Mouse (Mus musculus) CH12.LX (cell line): Measurements from ENCODE around the gene Tmem170b. TPM values are rescaled to one million over a fixed set of nuclear protein-coding genes. Genes with fewer than 3 reads are reported as not detected.
A peak's percentile ranks its signal among the peaks of the same experiment; 100 is the strongest.

ENCODE experiments used
- DNase-seq: peaks from one replicate; pipeline ENCODE4 v3.0.0-alpha.2; 2013; ENCODE audit errors: extremely low read depth
- H3K27ac ChIP-seq: 2 replicates; pipeline ENCODE4 v1.5.1; 2012; ENCODE audit warnings: low read depth, mild to moderate bottlenecking, control low read depth, moderate library complexity; ENCODE audit not compliant: insufficient read depth
- H3K27me3 ChIP-seq: replicated peaks from 2 replicates; pipeline ENCODE3; 2012; ENCODE audit warnings: inconsistent platforms
- H3K36me3 ChIP-seq, 2 experiments: replicated peaks in 1 of 2; 2 replicates each; pipeline versions ENCODE3 to v1.6.1; 2012; ENCODE audit warnings: inconsistent platforms in 1 of 2, low read length in 1 of 2, mild to moderate bottlenecking in 1 of 2, mixed read lengths in 1 of 2, moderate library complexity in 1 of 2; ENCODE audit not compliant: control insufficient read depth in 1 of 2, insufficient read depth in 1 of 2
- H3K4me1 ChIP-seq, 2 experiments: 2 replicates each; pipeline ENCODE4 v1.6.1; 2012; ENCODE audit warnings: inconsistent platforms in 1 of 2, moderate library complexity in 1 of 2; ENCODE audit not compliant: insufficient read depth in 2 of 2, control insufficient read depth in 1 of 2
- H3K4me2 ChIP-seq: 2 replicates; pipeline ENCODE4 v1.6.1; 2012; ENCODE audit warnings: low read depth, mild to moderate bottlenecking, control low read depth; ENCODE audit not compliant: poor library complexity, insufficient read depth, severe bottlenecking
- H3K4me3 ChIP-seq, 3 experiments: fragments of 150-350 bp in 1 of 3; sonication (generic) in 1 of 3; replicated peaks in 1 of 3; 2 replicates each; pipeline versions ENCODE3 to v1.5.1; 2011 to 2012; ENCODE audit warnings: low read depth in 2 of 3, low read length in 2 of 3, mild to moderate bottlenecking in 2 of 3, moderate library complexity in 2 of 3, control low read depth in 1 of 3, improper control_type of control experiment in 1 of 3, inconsistent platforms in 1 of 3, mixed read lengths in 1 of 3; ENCODE audit not compliant: poor library complexity in 1 of 3
- H3K79me2 ChIP-seq: replicated peaks from 2 replicates; pipeline ENCODE4 v1.6.1; 2012; ENCODE audit warnings: mild to moderate bottlenecking, moderate library complexity; ENCODE audit not compliant: control insufficient read depth, poor library complexity, insufficient read depth, severe bottlenecking; ENCODE audit errors: extremely low read depth
- H3K9ac ChIP-seq: 2 replicates; pipeline ENCODE4 v1.6.1; 2012; ENCODE audit warnings: low read depth, mild to moderate bottlenecking, control low read depth, moderate library complexity; ENCODE audit not compliant: insufficient read depth
- H3K9me3 ChIP-seq: replicated peaks from 2 replicates; pipeline ENCODE3; 2012; ENCODE audit warnings: low read length, inconsistent platforms, mixed read lengths
- BHLHE40 ChIP-seq: IDR thresholded peaks from 2 replicates; pipeline ENCODE4 v1.6.1; 2011; ENCODE audit warnings: mild to moderate bottlenecking, low read depth, low read length, improper control_type of control experiment
- E2F4 ChIP-seq: IDR thresholded peaks from 2 replicates; pipeline ENCODE4 v1.6.1; 2011; ENCODE audit warnings: low read depth, low read length, improper control_type of control experiment; ENCODE audit not compliant: insufficient replicate concordance
- ELF1 ChIP-seq: IDR thresholded peaks from 2 replicates; pipeline ENCODE4 v1.6.1; 2014; ENCODE audit warnings: low read depth, mild to moderate bottlenecking, inconsistent platforms, low read length, improper control_type of control experiment
- EP300 ChIP-seq: IDR thresholded peaks from 2 replicates; pipeline ENCODE4 v1.6.1; 2011; ENCODE audit warnings: low read length, improper control_type of control experiment
- GABPA ChIP-seq: IDR thresholded peaks from 2 replicates; pipeline ENCODE4 v1.6.1; 2012; ENCODE audit warnings: low read depth, low read length, improper control_type of control experiment, inconsistent platforms; ENCODE audit not compliant: insufficient replicate concordance
- HCFC1 ChIP-seq: IDR thresholded peaks from 2 replicates; pipeline ENCODE4 v1.6.1; 2012; ENCODE audit warnings: low read depth, mild to moderate bottlenecking, inconsistent platforms, low read length, improper control_type of control experiment
- JUN ChIP-seq: IDR thresholded peaks from 2 replicates; pipeline ENCODE4 v1.6.1; 2011; ENCODE audit warnings: low read depth, mild to moderate bottlenecking, low read length, improper control_type of control experiment, moderate library complexity; ENCODE audit not compliant: insufficient read depth
- JUND ChIP-seq: conservative IDR thresholded peaks from 2 replicates; pipeline ENCODE4 v1.6.1; 2011; ENCODE audit warnings: low read depth, low read length, improper control_type of control experiment
- KAT2A ChIP-seq: IDR thresholded peaks from 2 replicates; pipeline ENCODE4 v1.6.1; 2012; ENCODE audit warnings: low read length, improper control_type of control experiment, inconsistent platforms; ENCODE audit not compliant: insufficient replicate concordance
- MAFK ChIP-seq: IDR thresholded peaks from 2 replicates; pipeline ENCODE4 v1.6.1; 2011; ENCODE audit warnings: low read length, improper control_type of control experiment; ENCODE audit not compliant: insufficient replicate concordance
- MAX ChIP-seq: IDR thresholded peaks from 2 replicates; pipeline ENCODE4 v1.6.1; 2011; ENCODE audit warnings: low read length, improper control_type of control experiment
- MXI1 ChIP-seq: IDR thresholded peaks from 2 replicates; pipeline ENCODE4 v1.6.1; 2011; ENCODE audit warnings: mild to moderate bottlenecking, low read depth, low read length, improper control_type of control experiment
- MYC ChIP-seq: IDR thresholded peaks from 2 replicates; pipeline ENCODE4 v1.6.1; 2011; ENCODE audit warnings: low read depth, mild to moderate bottlenecking, improper control_type of control experiment, low read length
- NELFE ChIP-seq: IDR thresholded peaks from 2 replicates; pipeline ENCODE4 v1.6.1; 2011; ENCODE audit warnings: low read depth, low read length, improper control_type of control experiment
- NRF1 ChIP-seq: IDR thresholded peaks from 2 replicates; pipeline ENCODE4 v1.6.1; 2014; ENCODE audit warnings: low read depth, mild to moderate bottlenecking, inconsistent platforms, low read length, improper control_type of control experiment, moderate library complexity
- PAX5 ChIP-seq: IDR thresholded peaks from 2 replicates; pipeline ENCODE4 v1.6.1; 2012; ENCODE audit warnings: low read length, inconsistent platforms, mixed read lengths
- POLR2A ChIP-seq: IDR thresholded peaks from 2 replicates; pipeline ENCODE4 v1.6.1; 2011; ENCODE audit warnings: low read depth, mild to moderate bottlenecking, improper control_type of control experiment, low read length
- POLR2AphosphoS2 ChIP-seq: IDR thresholded peaks from 2 replicates; pipeline ENCODE4 v1.6.1; 2011; ENCODE audit warnings: low read depth, low read length, improper control_type of control experiment
- RAD21 ChIP-seq: IDR thresholded peaks from 2 replicates; pipeline ENCODE4 v1.6.1; 2011; ENCODE audit warnings: low read depth, mild to moderate bottlenecking, low read length, improper control_type of control experiment, moderate library complexity
- RCOR1 ChIP-seq: conservative IDR thresholded peaks from 2 replicates; pipeline ENCODE4 v1.6.1; 2012; ENCODE audit warnings: low read depth, mild to moderate bottlenecking, inconsistent platforms, low read length, improper control_type of control experiment
- SIN3A ChIP-seq: IDR thresholded peaks from 2 replicates; pipeline ENCODE4 v1.6.1; 2012; ENCODE audit warnings: low read length, improper control_type of control experiment, inconsistent platforms
- SMC3 ChIP-seq: IDR thresholded peaks from 2 replicates; pipeline ENCODE4 v1.6.1; 2011; ENCODE audit warnings: low read depth, low read length, improper control_type of control experiment
- TBP ChIP-seq: conservative IDR thresholded peaks from 2 replicates; pipeline ENCODE4 v1.6.1; 2011; ENCODE audit warnings: low read depth, low read length, improper control_type of control experiment
- TCF12 ChIP-seq: IDR thresholded peaks from 2 replicates; pipeline ENCODE4 v1.6.1; 2014; ENCODE audit warnings: low read depth, mild to moderate bottlenecking, inconsistent platforms, low read length, improper control_type of control experiment
- UBTF ChIP-seq: IDR thresholded peaks from 2 replicates; pipeline ENCODE4 v1.6.1; 2012; ENCODE audit warnings: low read depth, mild to moderate bottlenecking, inconsistent platforms, low read length, improper control_type of control experiment, moderate library complexity
- USF1 ChIP-seq: IDR thresholded peaks from 2 replicates; pipeline ENCODE4 v1.6.1; 2014; ENCODE audit warnings: low read depth, mild to moderate bottlenecking, inconsistent platforms, low read length, improper control_type of control experiment
- USF2 ChIP-seq: conservative IDR thresholded peaks from 2 replicates; pipeline ENCODE4 v1.6.1; 2011; ENCODE audit warnings: low read depth, low read length, improper control_type of control experiment
- ZC3H11A ChIP-seq: IDR thresholded peaks from 2 replicates; pipeline ENCODE4 v1.6.1; 2012; ENCODE audit warnings: low read depth, mild to moderate bottlenecking, inconsistent platforms, low read length, improper control_type of control experiment
- ZKSCAN1 ChIP-seq: IDR thresholded peaks from 2 replicates; pipeline ENCODE4 v1.6.1; 2012; ENCODE audit warnings: low read depth, inconsistent platforms, low read length, improper control_type of control experiment, borderline replicate concordance
- ZMIZ1 ChIP-seq: IDR thresholded peaks from 2 replicates; pipeline ENCODE4 v1.6.1; 2012; ENCODE audit warnings: low read depth, mild to moderate bottlenecking, inconsistent platforms, low read length, improper control_type of control experiment
- ZNF384 ChIP-seq: IDR thresholded peaks from 2 replicates; pipeline ENCODE4 v1.6.1; 2012; ENCODE audit warnings: low read depth, low read length, improper control_type of control experiment, inconsistent platforms
- dilution Hi-C: fragments of 300-500 bp; cut with MboI; formaldehyde crosslinking; loops from 2 replicates; pipeline ENCODE4 v1.14.3; 2020; ENCODE audit warnings: low sequenced_read_pairs; ENCODE audit not compliant: extremely low pct_unique_long_range_greater_than_20kb, extremely low pct_ligation_motif_present
- in situ Hi-C: fragments of 300-500 bp; cut with MboI; formaldehyde crosslinking; loops from 3 replicates; pipeline ENCODE4 v1.14.3; 2019; ENCODE audit warnings: low sequenced_read_pairs, low pct_ligation_motif_present, low pct_unique_long_range_greater_than_20kb, mixed read lengths
- polyA plus RNA-seq: library from polyadenylated mRNA; unstranded; fragments of >175 nt; gene quantifications from 2 replicates; pipeline ENCODE4 v1.2.1, GENCODE M21; 2012; ENCODE audit warnings: low read depth; ENCODE audit not compliant: insufficient read length
- total RNA-seq, 2 experiments: library from RNA; depleted of rRNA; stranded (reverse); fragments of 300-350 nt in 1 of 2; fragments of >200 nt in 1 of 2; gene quantifications; 2 replicates each; pipeline ENCODE4 v1.2.3; 2012 to 2014

The Tmem170b gene
- total and polyA plus RNA-seq, 3 experiments: 5.0 to 5.9 (median 5.5) TPM

DNA sequence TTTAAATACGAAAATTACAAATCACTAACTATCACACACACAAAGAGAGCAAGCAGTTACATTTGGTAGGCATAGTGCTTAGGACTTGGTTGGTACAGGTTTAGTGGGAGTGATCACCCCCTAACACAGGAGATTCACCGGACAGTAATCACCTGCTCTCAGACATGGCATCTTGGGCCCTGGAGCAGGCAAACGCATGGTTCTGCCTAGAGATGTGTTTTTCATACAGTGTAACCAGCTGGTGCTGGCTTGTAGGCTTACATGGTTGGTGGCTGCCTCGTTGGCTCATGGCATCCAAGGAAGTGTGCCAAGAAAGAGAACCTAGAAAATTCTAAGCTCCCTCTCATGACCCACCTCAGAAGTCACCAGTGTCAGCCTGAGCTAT is 33.4 kb upstream of the Tmem170b start:
- no peak overlapping the region for H3K27ac ChIP-seq
- 0 out of 2 replicates have a peak, but pooled peaks have one; percentile 20 for TF ChIP-seq MAX
- TF ChIP-seq SMC3: no peak
- dilution Hi-C loops (no loop called here), in situ Hi-C loops (loop anchor here (5.0 to 25.0 kb wide), 2 partner anchors 65 to 435 kb away; no protein-coding TSS in a partner anchor)
- no peak overlapping the region for H3K9ac ChIP-seq
- H3K4me3 ChIP-seq: no peak overlapping the region
- H3K79me2 ChIP-seq: no peaks in the 10 kb centered on the region
- DNase-seq: no peak
- H3K9me3 ChIP-seq: no peaks in the 10 kb centered on the region
- no peaks in the 10 kb centered on the region for H3K27me3 ChIP-seq
- H3K36me3 ChIP-seq: no peaks in the 10 kb centered on the region
- peaks cover 2 to 36% of the 10 kb centered on the region in 2 experiments; a peak in 3 of 4 replicates for H3K4me1 ChIP-seq
- H3K4me2 ChIP-seq: no peak overlapping the region

DNA sequence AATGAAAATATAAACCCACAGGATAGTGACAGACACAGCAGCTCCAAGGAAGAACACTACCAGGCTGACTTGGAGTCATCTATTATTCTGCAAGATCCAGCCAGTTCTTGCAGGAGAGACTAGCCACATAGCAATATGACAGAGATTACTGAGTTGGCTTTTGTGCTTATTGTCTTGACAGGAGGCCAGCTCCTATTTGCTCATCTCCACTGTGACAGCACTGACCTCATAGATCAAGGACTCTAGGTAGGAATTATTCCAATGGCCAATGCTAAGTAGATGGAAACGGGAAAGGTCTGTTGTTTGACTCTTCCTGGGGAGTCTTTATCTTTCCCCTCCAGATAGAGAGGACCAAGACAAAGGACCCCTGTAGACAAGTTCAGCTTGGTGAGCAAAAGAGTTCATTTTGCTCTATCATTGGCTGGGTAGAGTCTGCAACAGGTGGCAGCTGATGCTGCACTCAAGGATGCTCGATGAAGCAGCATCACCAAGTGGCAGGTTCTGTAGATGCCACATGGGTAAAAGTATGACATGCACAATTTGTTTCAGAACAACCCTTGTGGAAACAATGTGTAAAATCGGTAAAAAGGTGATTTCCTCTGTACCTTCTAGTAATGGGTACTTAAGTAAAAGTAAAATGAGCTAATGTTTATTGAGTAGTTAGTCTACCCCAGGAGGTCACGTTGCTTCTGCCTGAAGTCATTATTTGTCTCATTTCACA is 32.4 kb upstream of the Tmem170b start:
- in situ Hi-C loops: loop anchor here (5.0 to 25.0 kb wide), 2 partner anchors 64 to 436 kb away; no protein-coding TSS in a partner anchor
- no peak overlapping the region for H3K27ac ChIP-seq
- H3K4me1 ChIP-seq: peaks cover 2 to 34% of the 10 kb centered on the region in 2 experiments; a peak in 3 of 4 replicates
- H3K4me3 ChIP-seq: no peak overlapping the region
- no peak overlapping the region; the same call in 1 of the 2 replicates for H3K4me2 ChIP-seq
- H3K36me3 ChIP-seq: no peaks in the 10 kb centered on the region
- H3K27me3 ChIP-seq: no peaks in the 10 kb centered on the region
- no peak overlapping the region for H3K9ac ChIP-seq
- H3K9me3 ChIP-seq: no peaks in the 10 kb centered on the region
- no peaks in the 10 kb centered on the region for H3K79me2 ChIP-seq
- peak; percentile 55 for DNase-seq
- dilution Hi-C loops: no loop called here
- 0 out of 2 replicates have a peak, but pooled peaks have one; percentile 19 for TF ChIP-seq JUN
- no peak for TF ChIP-seq ELF1
- no peak for TF ChIP-seq USF2
- TF ChIP-seq NELFE: no peak
- TF ChIP-seq POLR2A: no peak
- no peak; the same call in 1 of the 2 replicates for TF ChIP-seq BHLHE40
- TF ChIP-seq NRF1: no peak
- TF ChIP-seq E2F4: no peak
- TF ChIP-seq SMC3: peak; percentile 83
- peak; percentile 80 for TF ChIP-seq MAX
- TF ChIP-seq TCF12: 0 out of 2 replicates have a peak, but pooled peaks have one; percentile 43
- no peak; the same call in 1 of the 2 replicates for TF ChIP-seq EP300
- TF ChIP-seq USF1: no peak
- TF ChIP-seq SIN3A: no peak
- peak; percentile 85; the same call in 1 of the 2 replicates for TF ChIP-seq MYC
- no peak for TF ChIP-seq ZKSCAN1
- TF ChIP-seq ZC3H11A: no peak
- no peak for TF ChIP-seq ZNF384
- no peak for TF ChIP-seq GABPA
- TF ChIP-seq UBTF: no peak
- TF ChIP-seq RAD21: peak; percentile 75
- no peak for TF ChIP-seq MXI1
- TF ChIP-seq PAX5: no peak
- TF ChIP-seq KAT2A: no peak
- TF ChIP-seq MAFK: no peak
- 0 out of 2 replicates have a peak, but pooled peaks have one; percentile 46 for TF ChIP-seq JUND
- no peak for TF ChIP-seq RCOR1
- no peak for TF ChIP-seq TBP
- no peak for TF ChIP-seq HCFC1
- no peak for TF ChIP-seq ZMIZ1
- TF ChIP-seq POLR2AphosphoS2: no peak
